Mouse (Mus musculus): Measurements from ENCODE around the gene 4932438A13Rik. TPM values are rescaled to one million over a fixed set of nuclear protein-coding genes. Genes with fewer than 3 reads are reported as not detected.
A peak's percentile ranks its signal among the peaks of the same experiment; 100 is the strongest.

Gene 4932438A13Rik
- polyA plus RNA-seq, 1 experiment from 2014 or later = 30.5 TPM

DNA sequence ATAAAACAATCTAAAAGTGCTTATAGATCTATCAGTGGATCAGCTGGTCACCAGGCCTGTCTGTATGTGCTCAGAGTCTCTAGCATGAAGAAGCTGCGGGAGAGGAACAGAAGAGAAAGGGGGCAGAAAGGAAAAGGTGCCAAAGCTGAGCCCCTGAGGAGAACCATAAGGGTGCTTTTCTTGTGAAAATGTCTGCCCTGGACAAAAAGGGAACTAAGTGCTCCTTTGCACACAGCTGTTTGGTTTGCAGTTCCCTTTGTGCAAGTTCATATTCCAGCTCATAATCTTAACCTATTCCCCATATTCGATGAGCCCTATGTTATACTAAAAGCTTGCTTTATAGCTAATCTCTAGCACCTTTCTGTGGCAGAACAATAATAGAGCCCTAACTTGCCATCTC, 175.1 kb downstream of the 4932438A13Rik start:
- no peak overlapping the region for H3K4me2 ChIP-seq (ENCODE audit: low read length)
- H3K27ac ChIP-seq = no peak overlapping the region
- H3K9me3 ChIP-seq (replicated peaks; ENCODE audit: low read length) = no peaks in the 10 kb centered on the region
- TF ChIP-seq CTCF (IDR thresholded peaks at IDR 0.05; ENCODE audit: low read depth) = no peak
- WGBS = 96% methylated on average over 2 of the region's 2 CpGs
- H3K4me3 ChIP-seq (replicated peaks; ENCODE audit: low read depth, low read length) = no peak overlapping the region
- no peaks in the 10 kb centered on the region for H3K4me1 ChIP-seq (replicated peaks; ENCODE audit: insufficient read depth, low read length)
- ATAC-seq (replicated peaks; ENCODE audit: low FRiP score, low read depth) = no peak
- no peak overlapping the region for H3K9ac ChIP-seq (ENCODE audit: low read depth, low read length)
- peaks cover 37% of the 10 kb centered on the region for H3K36me3 ChIP-seq (ENCODE audit: insufficient read depth, low read length)
- no peak for DNase-seq (ENCODE audit: low spot score)
- H3K27me3 ChIP-seq (ENCODE audit: insufficient read depth, low read length) = no peaks in the 10 kb centered on the region

DNA sequence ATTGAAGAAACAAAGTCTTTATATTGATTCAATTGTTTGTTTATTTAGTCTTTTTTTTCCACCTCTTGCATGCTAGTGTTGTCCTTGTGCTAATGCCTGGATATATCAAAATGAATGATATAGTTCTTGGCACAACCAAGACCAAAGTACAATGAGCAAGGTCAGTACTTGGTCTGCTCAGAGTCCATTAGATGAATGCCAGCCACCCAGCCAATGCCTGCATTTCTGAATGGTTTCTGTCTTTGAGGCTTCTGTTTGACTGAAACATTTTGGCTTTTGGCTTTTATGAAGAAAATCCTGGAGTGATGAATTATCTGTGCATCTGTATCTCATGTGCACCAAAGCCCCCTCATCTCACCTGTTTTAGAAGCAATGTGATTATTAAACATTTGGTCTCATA, 176.9 kb downstream of the 4932438A13Rik start:
- no peak for TF ChIP-seq CTCF (IDR thresholded peaks at IDR 0.05; ENCODE audit: low read depth)
- DNase-seq (ENCODE audit: low spot score) = no peak
- Histone ChIP-seq H3K27ac (no peak overlapping the region), H3K27me3 (ENCODE audit: insufficient read depth, low read length) (no peaks in the 10 kb centered on the region), H3K9me3 (replicated peaks; ENCODE audit: low read length) (no peaks in the 10 kb centered on the region), H3K4me3 (replicated peaks; ENCODE audit: low read depth, low read length) (no peak overlapping the region), H3K4me2 (ENCODE audit: low read length) (no peak overlapping the region), H3K9ac (ENCODE audit: low read depth, low read length) (no peak overlapping the region), H3K36me3 (ENCODE audit: insufficient read depth, low read length) (peaks cover 39% of the 10 kb centered on the region), H3K4me1 (replicated peaks; ENCODE audit: insufficient read depth, low read length) (no peaks in the 10 kb centered on the region)
- no peak for ATAC-seq (replicated peaks; ENCODE audit: low FRiP score, low read depth)

DNA sequence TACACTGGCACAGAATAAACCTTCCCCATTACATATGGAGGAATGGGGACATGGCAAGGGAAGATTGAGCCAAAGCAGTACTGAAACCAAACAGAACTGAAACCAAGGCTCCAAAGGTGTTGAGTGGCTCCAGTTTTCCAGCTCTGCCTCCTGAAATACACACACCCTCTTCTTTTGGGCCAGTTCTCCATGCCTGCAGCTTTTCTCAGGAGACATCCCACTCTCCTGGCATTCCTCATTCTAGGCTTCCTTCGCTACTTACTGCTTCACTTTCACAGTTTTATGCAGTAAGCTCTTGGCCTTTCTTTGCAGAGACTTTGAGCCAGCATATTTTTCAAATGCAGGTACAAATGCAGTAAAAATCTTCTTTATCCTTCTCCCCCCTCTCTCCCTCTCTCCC, 188.6 kb downstream of the 4932438A13Rik start:
- Histone ChIP-seq H3K4me1 (replicated peaks; ENCODE audit: insufficient read depth, low read length) (no peaks in the 10 kb centered on the region), H3K9me3 (replicated peaks; ENCODE audit: low read length) (no peaks in the 10 kb centered on the region), H3K4me2 (ENCODE audit: low read length) (no peak overlapping the region), H3K9ac (ENCODE audit: low read depth, low read length) (no peak overlapping the region), H3K27ac (no peak overlapping the region), H3K4me3 (replicated peaks; ENCODE audit: low read depth, low read length) (no peak overlapping the region), H3K27me3 (ENCODE audit: insufficient read depth, low read length) (no peaks in the 10 kb centered on the region), H3K36me3 (ENCODE audit: insufficient read depth, low read length) (peaks cover 10% of the 10 kb centered on the region; the same call in 1 of the 2 replicates)
- DNase-seq (ENCODE audit: low spot score) = no peak
- no peak for TF ChIP-seq CTCF (IDR thresholded peaks at IDR 0.05; ENCODE audit: low read depth)
- ATAC-seq (replicated peaks; ENCODE audit: low FRiP score, low read depth) = no peak
- 96% methylated on average over 1 of the region's 1 CpGs for WGBS

DNA sequence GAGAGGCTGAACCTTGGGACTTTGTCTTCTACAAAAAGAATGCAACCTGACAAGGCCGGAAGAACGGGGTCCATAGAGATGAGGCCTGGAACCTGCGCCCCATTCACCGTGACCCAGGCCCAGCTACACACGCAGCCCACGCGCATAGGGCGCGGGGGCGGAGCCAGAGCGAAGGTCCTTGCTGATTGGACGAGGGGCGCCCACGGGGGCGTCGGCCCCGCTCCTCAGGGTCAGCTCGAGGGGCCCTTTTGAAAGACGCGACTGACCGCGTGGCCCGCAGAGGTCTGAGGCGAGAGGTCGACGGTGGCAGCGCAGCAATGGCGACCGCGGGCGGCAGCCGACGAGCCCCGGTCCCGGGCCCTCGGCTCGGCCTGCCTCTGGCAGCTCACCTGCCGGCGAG, 200.5 kb downstream of the 4932438A13Rik start, which contains the start of gene Adad1:
TSS of gene Adad1 (plus strand) at position 122 of the 400 bp plus-strand sequence.
- no peak for DNase-seq (ENCODE audit: low spot score)
- Histone ChIP-seq H3K27ac (no peak within 1 kb of the TSS), H3K4me3 (replicated peaks; ENCODE audit: low read depth, low read length) (0 out of 2 replicates have a peak within 1 kb of the TSS, but pooled peaks have one; percentile 1), H3K27me3 (ENCODE audit: insufficient read depth, low read length) (no peaks in the 10 kb centered on the region), H3K4me2 (ENCODE audit: low read length) (0 out of 2 replicates have a peak within 1 kb of the TSS, but pooled peaks have one; percentile 4), H3K4me1 (replicated peaks; ENCODE audit: insufficient read depth, low read length) (no peaks in the 10 kb centered on the region), H3K9me3 (replicated peaks; ENCODE audit: low read length) (no peaks in the 10 kb centered on the region; the same call in 1 of the 2 replicates), H3K36me3 (ENCODE audit: insufficient read depth, low read length) (no peaks in the 10 kb centered on the region), H3K9ac (ENCODE audit: low read depth, low read length) (no peak within 1 kb of the TSS)
- 68% methylated on average over 39 of the region's 39 CpGs for WGBS
- peak; percentile 57 for ATAC-seq (replicated peaks; ENCODE audit: low FRiP score, low read depth)
- no peak for TF ChIP-seq CTCF (IDR thresholded peaks at IDR 0.05; ENCODE audit: low read depth)

DNA sequence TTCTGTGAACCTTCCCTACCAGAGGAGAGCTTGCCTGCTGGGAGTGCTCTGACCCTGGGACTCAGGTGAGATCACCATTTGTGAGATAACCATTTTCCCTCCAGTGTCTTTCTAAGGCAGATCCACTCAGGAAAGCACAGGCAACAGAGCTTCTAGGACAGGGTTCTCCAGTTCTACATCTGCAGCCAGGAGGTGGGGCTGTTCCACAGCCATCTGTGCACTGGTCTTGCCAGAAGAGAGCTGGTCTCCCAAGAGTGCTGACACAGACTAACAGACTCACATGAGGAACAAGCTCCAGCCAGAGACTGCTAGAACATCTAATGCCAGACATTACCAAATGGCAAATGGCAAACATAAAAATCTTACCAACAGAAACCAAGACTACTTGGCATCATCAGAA, 210.3 kb downstream of the 4932438A13Rik start:
- Histone ChIP-seq H3K4me3 (replicated peaks; ENCODE audit: low read depth, low read length) (no peak overlapping the region), H3K27me3 (ENCODE audit: insufficient read depth, low read length) (no peaks in the 10 kb centered on the region), H3K9me3 (replicated peaks; ENCODE audit: low read length) (no peaks in the 10 kb centered on the region), H3K27ac (no peak overlapping the region), H3K4me2 (ENCODE audit: low read length) (no peak overlapping the region), H3K36me3 (ENCODE audit: insufficient read depth, low read length) (no peaks in the 10 kb centered on the region), H3K4me1 (replicated peaks; ENCODE audit: insufficient read depth, low read length) (no peaks in the 10 kb centered on the region), H3K9ac (ENCODE audit: low read depth, low read length) (no peak overlapping the region)
- peak; percentile 67 for TF ChIP-seq CTCF (IDR thresholded peaks at IDR 0.05; ENCODE audit: low read depth)
- ATAC-seq (replicated peaks; ENCODE audit: low FRiP score, low read depth) (no peak), DNase-seq (ENCODE audit: low spot score) (peak; percentile 42)

DNA sequence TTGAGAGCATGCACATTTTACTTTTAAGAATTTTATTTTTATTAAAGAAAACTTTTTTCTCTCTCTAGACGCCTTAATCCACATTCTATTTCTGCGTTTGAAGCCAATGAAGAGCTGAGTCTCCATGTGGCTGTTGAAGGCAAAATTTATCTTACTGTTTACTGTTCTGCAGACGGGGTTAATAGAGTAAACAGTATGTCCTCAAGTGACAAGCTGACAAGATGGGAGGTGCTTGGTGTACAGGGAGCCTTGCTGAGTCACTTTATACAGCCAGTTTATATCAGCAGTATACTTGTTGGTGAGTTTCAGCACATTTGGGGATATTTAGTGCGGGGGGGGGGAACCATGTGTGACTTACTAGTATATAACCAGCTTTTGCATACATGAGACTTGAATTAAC, 222.0 kb downstream of the 4932438A13Rik start:
- no peaks in the 10 kb centered on the region for H3K36me3 ChIP-seq (ENCODE audit: insufficient read depth, low read length)
- no peaks in the 10 kb centered on the region for H3K27me3 ChIP-seq (ENCODE audit: insufficient read depth, low read length)
- no peak overlapping the region for H3K4me2 ChIP-seq (ENCODE audit: low read length)
- H3K4me1 ChIP-seq (replicated peaks; ENCODE audit: insufficient read depth, low read length) = no peaks in the 10 kb centered on the region
- no peak for ATAC-seq (replicated peaks; ENCODE audit: low FRiP score, low read depth)
- no peak overlapping the region for H3K9ac ChIP-seq (ENCODE audit: low read depth, low read length)
- no peak overlapping the region for H3K27ac ChIP-seq
- H3K9me3 ChIP-seq (replicated peaks; ENCODE audit: low read length) = no peaks in the 10 kb centered on the region
- no peak for TF ChIP-seq CTCF (IDR thresholded peaks at IDR 0.05; ENCODE audit: low read depth)
- H3K4me3 ChIP-seq (replicated peaks; ENCODE audit: low read depth, low read length) = no peak overlapping the region
- 71% methylated on average over 4 of the region's 4 CpGs for WGBS
- no peak for DNase-seq (ENCODE audit: low spot score)

DNA sequence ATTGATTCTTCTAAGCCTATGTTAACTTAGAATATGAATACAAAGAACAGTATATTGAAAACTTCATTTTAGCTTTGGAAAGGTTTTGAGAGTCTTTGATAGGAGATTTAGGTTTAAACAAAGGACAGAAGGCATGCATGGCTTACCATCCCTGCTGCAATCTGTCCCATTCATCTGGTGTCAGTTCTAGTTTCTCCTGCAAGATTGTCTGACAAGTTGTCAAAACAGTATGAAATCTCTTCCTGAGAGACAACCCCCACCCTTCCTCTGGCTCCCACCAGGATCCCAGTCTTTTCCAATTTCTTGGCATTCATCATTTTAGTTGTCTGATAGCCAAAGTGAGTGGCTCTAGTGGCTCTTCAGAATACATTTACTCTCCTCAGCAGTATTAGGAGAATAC, 227.8 kb downstream of the 4932438A13Rik start:
- Histone ChIP-seq H3K4me2 (ENCODE audit: low read length) (no peak overlapping the region), H3K27ac (no peak overlapping the region), H3K9ac (ENCODE audit: low read depth, low read length) (no peak overlapping the region), H3K4me3 (replicated peaks; ENCODE audit: low read depth, low read length) (no peak overlapping the region), H3K36me3 (ENCODE audit: insufficient read depth, low read length) (no peaks in the 10 kb centered on the region), H3K9me3 (replicated peaks; ENCODE audit: low read length) (no peaks in the 10 kb centered on the region), H3K27me3 (ENCODE audit: insufficient read depth, low read length) (no peaks in the 10 kb centered on the region), H3K4me1 (replicated peaks; ENCODE audit: insufficient read depth, low read length) (no peaks in the 10 kb centered on the region)
- TF ChIP-seq CTCF (IDR thresholded peaks at IDR 0.05; ENCODE audit: low read depth) = no peak
- DNase-seq (ENCODE audit: low spot score) (no peak), ATAC-seq (replicated peaks; ENCODE audit: low FRiP score, low read depth) (no peak)

Other genes starting within 250 kb of the 4932438A13Rik start
- gene Bbs7, start 249.6 kb upstream of the 4932438A13Rik start, polyA plus RNA-seq (2015; fragmentation: Nextera tagmentation; extraction: Ambion mirVana) = 14.3 and 15.1 TPM in 2 replicates
- gene Trpc3, start 172.9 kb upstream of the 4932438A13Rik start, polyA plus RNA-seq (2015; fragmentation: Nextera tagmentation; extraction: Ambion mirVana) = 5.5 and 6.0 TPM in 2 replicates
- 0.11 and 0.31 TPM in 2 replicates for gene Adad1, start 200.4 kb downstream of the 4932438A13Rik start, polyA plus RNA-seq (2015; fragmentation: Nextera tagmentation; extraction: Ambion mirVana)